Mouse (Mus musculus) heart, postnatal 0 days (tissue): ENCODE results near the gene Timp3.

Experiments used
- CTCF ChIP-seq: IDR thresholded peaks from 2 replicates; pipeline ENCODE4 v1.5.1; 2016; ENCODE audit warnings: antibody characterized with exemption, control low read depth, low read depth
- EP300 ChIP-seq: IDR thresholded peaks from 2 replicates; pipeline ENCODE4 v1.6.1; 2016; ENCODE audit warnings: antibody characterized with exemption, low read depth

DNA sequence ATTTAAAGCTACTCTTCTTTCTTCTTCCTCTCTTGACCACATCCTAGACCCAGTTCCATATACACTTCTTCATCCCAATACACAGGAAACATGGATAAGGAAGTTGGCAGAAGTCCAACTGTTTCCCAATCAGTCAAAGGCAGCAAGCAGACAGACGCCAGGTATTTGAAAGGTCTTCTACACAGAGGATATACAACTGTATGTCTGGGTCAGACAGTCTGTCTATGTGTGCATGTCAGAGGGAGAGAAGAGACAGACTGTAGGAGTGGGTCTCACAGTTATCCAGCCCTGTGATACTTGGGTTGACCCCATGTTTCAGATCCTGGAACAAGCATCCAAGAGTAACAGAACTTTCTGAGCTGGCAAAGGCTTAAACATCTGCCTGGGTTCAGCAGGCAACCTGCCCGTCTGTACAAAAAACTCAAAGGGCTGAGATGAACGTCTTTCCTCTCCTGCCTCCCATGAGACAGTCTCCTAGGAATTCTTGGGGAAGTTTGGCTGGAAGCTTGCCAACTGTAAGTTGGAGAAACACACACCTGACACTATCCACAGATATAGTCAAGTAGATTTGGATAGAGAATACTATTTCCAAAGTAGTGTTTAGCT, 46.2 kb downstream of the Timp3 start:
- TF ChIP-seq EP300 (no peak), CTCF (no peak)
